Mouse (Mus musculus) spleen, postnatal 0 days (tissue): ENCODE results near the gene Med24. TPM values are rescaled to one million over a fixed set of nuclear protein-coding genes. Genes with fewer than 3 reads are reported as not detected.

ENCODE experiments used
- polyA plus RNA-seq: library from polyadenylated mRNA; unstranded; fragments of >200 nt; fragmentation: Nextera tagmentation; extraction: Ambion mirVana; gene quantifications from 2 replicates; pipeline ENCODE4 v1.2.1, GENCODE M21; 2015

Gene Med24
- 22.2 and 22.7 TPM in 2 replicates for polyA plus RNA-seq

GRCm38 (mm10) chr11:98729119-98729588 is at the start of gene Med24:
Gene Med24, minus strand, starts transcription at chr11:98729435.

DNA sequence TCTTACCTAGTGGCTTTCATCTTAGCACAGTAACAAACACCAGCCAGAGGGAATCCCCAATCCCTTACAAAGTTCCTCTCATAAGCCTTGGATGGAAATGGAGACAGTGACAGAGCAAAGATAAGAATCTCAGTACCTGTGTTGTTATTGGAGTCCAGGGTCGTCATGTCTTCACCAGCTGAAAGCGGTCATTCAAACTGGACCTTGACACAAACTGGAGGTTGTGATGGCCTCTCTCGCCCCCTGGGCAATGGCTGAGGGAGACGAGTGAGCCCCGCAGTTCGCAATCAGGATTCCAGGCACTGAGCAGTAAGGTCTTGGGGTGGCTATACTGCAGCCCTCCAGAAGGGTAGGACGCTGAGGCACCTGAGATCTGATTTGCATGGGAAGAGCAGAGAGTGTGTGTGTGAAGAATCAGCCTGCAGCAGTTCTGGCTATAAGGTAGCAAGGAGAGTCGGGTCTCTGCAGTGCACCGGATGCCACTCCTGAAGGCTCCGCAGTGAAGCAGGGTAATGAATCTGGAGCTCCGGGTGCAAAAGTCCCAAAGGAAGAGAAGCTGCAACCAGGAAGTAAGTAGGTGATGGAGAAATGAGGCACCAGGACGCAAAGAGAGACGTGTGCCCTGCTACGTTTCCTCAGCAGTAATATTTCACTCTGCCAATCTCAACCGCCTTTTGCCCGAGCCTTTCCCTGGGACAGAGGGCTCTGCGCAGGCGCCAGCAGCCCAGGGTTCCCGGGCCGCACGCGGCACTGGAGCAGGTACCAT is 45.5 kb upstream of the Med24 start, which contains the start of gene Nr1d1:
Nr1d1 (minus strand) TSS at position 752 of the 766 bp plus-strand sequence.

GRCm38 (mm10) chr11:98740393-98741050 is 11.3 kb upstream of the Med24 start, which contains the start of gene Thra:
Gene Thra, plus strand, starts transcription at chr11:98740638.

GRCm38 (mm10) chr11:98701213-98701670 is 28.0 kb downstream of the Med24 start, which contains the start of gene Csf3:
Gene Csf3, plus strand, starts transcription at chr11:98701263.

DNA sequence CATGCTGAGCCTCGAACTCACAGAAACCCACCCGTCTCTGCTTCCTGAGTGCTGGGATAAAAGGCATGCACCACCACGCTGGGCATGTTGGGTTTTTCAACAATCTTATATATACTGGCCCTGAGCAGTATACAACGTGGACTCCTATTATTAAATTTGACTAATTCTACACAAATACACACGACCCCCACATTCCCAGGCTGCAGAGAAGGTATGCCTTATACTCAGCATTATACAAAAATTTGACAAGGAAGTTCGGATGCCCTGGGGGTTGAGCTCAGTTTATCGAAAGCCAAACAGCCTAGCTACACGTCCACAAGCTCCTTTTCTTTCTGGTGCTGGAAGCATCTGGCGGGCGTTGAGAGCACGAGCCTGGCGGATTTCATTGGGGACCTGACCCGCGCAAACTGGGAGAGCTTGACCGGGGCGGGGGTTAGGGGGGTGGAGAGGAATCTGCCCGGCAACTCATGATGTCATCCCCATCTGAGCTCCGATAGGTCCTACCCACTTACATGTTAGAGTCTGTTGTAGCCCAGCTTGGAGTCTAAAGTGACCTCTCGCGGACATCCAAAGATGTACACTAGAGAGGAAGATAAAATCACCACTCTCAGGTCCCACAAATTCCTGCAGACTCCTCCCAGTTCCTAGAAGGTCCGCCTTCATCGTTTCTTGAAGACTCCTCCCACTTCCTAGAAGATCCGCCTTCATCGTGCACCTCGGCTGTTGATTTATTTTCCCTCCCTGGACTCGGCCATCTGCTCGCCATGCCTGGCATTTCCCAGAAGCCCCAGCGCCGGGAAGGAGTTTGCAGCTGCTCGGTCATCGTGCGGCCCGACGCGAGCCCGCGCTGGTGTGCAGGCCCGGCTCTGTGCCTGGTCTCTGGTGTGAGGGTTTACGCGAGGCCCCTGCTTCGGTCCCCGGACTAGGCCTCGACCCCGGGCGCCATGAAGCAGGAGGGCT is 47.2 kb downstream of the Med24 start, which contains the start of gene Psmd3:
Psmd3 (plus strand) TSS at position 769 of the 960 bp plus-strand sequence.

DNA sequence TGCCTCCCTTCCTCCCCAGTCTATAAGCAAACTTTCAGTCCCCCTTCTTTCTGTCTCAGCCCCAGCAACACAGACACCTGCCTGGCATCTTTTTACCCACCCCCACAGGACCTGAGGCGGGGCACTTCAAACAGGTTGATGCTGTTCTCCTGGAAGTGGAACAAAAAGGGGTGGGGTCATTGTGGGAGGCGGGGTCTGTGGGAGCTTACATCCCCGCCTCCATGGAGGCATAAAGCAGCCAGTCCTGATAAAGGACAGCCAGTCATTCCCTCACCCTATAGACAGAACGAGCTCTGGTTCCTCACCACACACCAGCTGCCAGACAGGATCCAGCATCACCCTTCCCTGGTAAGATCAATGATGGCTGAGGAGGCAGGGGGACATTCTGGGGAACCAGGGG is 65.1 kb downstream of the Med24 start, which contains the start of gene Gsdma:
Gsdma (plus strand) TSS at position 261 of the 400 bp plus-strand sequence.

Other genes starting within 250 kb of the Med24 start
- gene Ikzf3, start 183.4 kb downstream of the Med24 start, polyA plus RNA-seq = 2.8 and 3.2 TPM in 2 replicates
- gene Zpbp2, start 178.3 kb downstream of the Med24 start, polyA plus RNA-seq = 0.86 and 1.9 TPM in 2 replicates
- gene Ormdl3, start 142.1 kb downstream of the Med24 start, polyA plus RNA-seq = 47.2 and 53.2 TPM in 2 replicates
- not detected in 2 replicates for gene Lrrc3c, start 131.1 kb downstream of the Med24 start, polyA plus RNA-seq
- 0.89 and 0.91 TPM in 2 replicates for gene Gm12355, start 103.8 kb downstream of the Med24 start, polyA plus RNA-seq
- gene Gsdma3, start 103.1 kb downstream of the Med24 start, polyA plus RNA-seq = not detected in 2 replicates
- gene Gsdma2, start 82.7 kb downstream of the Med24 start, polyA plus RNA-seq = not detected in 2 replicates
- 0.08 and 0.10 TPM in 2 replicates for gene Gsdma, start 65.1 kb downstream of the Med24 start, polyA plus RNA-seq
- gene Psmd3, start 46.9 kb downstream of the Med24 start, polyA plus RNA-seq = 97.4 and 100 TPM in 2 replicates
- gene Csf3, start 28.2 kb downstream of the Med24 start, polyA plus RNA-seq = not detected in 2 replicates
- 15.5 and 19.9 TPM in 2 replicates for gene Thra, start 11.2 kb upstream of the Med24 start, polyA plus RNA-seq
- 0.90 and 1.2 TPM in 2 replicates for gene Nr1d1, start 45.9 kb upstream of the Med24 start, polyA plus RNA-seq
- 15.0 and 18.0 TPM in 2 replicates for gene Msl1, start 66.1 kb upstream of the Med24 start, polyA plus RNA-seq
- gene Casc3, start 75.5 kb upstream of the Med24 start, polyA plus RNA-seq = 15.9 and 16.2 TPM in 2 replicates
- 0.19 and 0.38 TPM in 2 replicates for gene Rapgefl1, start 107.3 kb upstream of the Med24 start, polyA plus RNA-seq
- 3.2 and 3.7 TPM in 2 replicates for gene Wipf2, start 134.2 kb upstream of the Med24 start, polyA plus RNA-seq
- 59.7 and 71.2 TPM in 2 replicates for gene Cdc6, start 178.4 kb upstream of the Med24 start, polyA plus RNA-seq
- 13.0 and 18.8 TPM in 2 replicates for gene Rara, start 198.4 kb upstream of the Med24 start, polyA plus RNA-seq